Mouse (Mus musculus): ENCODE data around the gene Rhbdl2. TPM values are rescaled to one million over a fixed set of nuclear protein-coding genes. Genes with fewer than 3 reads are reported as not detected.

Rhbdl2 gene
- total RNA-seq (2022): 1 to 10 TPM in 2 of 4 experiments, under 1 TPM in 2; 0.38 to 2.4 (median 1.2) TPM

DNA sequence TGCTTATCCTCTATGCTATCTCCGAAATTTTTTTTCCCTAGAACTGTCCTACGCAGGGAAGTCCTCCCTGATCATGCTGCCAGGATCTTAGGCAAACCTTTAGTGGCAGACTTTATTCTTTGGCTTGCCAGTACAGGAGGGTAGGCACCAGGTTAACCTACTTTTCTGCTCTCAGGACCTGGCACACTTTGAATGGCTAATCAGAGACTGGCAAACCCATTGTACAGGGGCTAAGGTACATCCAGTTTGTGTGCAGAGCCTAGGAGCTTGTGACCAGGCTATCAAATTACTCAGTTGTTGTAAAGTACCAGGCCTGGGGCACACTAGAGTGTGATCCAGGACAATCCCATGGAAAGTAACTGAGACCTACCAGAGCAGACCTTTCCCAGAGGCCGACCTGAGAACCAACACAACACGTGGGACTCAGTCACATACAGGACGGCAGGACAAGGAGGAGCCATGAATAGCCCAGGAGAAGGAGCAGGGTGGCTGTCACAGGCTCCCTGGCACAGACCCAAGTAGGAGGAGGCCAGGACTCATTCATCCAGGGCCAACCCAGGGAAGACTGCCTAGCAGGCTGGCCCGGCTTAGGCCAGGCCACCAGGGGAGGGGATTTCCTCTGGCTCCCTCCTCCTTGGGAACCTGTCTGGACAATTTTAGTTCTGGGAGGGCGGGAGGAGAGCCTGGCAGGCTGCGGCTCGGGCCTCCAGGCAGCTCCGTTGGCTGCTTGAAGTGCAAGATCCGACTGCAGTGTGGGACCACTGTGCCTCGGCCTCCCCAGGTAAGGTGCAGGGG is at the start of gene Rhbdl2:
Rhbdl2 (plus strand) TSS at position 684 of the 795 bp plus-strand sequence.
- DNase-seq: peak; percentile 70

DNA sequence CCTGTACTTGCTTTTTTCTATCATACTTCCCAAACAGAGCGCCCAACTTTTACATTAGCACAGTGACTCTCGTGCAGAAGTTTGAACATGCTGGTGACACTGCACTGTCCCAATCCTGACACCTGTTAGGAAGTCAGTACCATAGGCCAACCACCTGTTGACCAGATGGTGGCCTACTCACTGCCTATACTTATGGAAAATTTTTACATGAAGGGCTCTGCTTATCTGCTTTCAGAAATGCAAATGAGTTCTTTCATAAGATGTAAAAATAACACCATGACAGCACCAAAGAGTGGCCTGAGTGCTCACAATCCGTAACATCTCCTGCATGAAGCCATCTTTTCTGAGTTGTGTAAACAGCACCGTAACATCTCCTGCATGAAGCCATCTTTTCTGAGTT is 49.0 kb upstream of the Rhbdl2 start:
- no peak for DNase-seq

DNA sequence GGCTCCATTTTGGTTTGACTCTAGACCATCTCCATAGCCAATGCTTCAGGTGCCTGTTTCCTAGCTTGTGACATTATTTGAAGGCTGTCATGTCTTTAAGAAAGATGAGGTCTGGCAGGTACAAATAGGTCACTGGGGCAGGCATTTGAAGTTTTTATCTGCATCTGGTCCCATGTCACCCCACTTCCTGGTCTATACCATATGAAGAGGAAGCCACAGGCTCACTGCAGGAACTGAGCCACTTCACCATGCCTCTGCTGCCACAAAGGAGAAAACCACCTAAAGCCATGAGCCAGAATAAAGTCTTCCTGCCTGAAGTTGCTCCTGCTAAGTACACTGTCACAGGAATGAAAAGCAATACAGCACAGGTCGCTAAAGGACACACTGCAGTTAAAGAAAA is 44.8 kb upstream of the Rhbdl2 start:
- no peak for DNase-seq

- DNase-seq: peak; percentile 28
Measured at GRCm38 (mm10) chr4:123745221-123745775, 42.4 kb upstream of the Rhbdl2 start.

DNA sequence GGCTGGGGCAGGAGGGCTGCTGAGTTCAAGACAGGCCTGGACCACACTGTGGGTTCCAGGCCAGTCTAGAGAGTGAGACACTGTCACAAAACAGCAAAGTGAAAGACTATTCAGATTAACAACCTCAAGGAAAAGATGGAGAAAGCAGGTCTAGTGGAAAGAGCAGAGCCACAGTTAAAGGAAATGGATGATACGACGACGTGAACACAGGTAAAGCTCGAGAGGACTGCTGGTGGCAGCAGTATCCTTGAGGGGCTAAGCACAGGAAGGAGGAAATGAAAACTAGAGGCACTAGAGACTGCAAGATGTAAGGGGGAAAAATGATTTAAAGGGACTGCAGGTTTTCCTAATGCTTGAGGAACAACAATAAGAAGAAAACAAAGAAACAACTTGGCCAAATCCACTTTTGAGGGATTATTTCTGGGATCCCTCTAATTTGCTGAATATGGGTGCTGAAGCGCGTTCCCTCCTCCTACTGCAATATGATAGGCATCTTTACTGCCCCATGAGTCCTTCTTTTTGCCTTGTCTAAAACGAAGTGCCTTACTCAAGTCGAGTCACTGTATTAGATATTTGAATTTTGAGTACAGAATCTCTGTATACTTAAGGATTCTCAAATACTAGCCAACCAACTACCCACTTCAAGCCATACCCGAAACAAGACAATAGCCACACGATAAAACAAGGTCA is 38.8 kb upstream of the Rhbdl2 start:
- no peak for DNase-seq

- peak; percentile 33 for DNase-seq
Measured at GRCm38 (mm10) chr4:123749484-123750130, 38.1 kb upstream of the Rhbdl2 start.

DNA sequence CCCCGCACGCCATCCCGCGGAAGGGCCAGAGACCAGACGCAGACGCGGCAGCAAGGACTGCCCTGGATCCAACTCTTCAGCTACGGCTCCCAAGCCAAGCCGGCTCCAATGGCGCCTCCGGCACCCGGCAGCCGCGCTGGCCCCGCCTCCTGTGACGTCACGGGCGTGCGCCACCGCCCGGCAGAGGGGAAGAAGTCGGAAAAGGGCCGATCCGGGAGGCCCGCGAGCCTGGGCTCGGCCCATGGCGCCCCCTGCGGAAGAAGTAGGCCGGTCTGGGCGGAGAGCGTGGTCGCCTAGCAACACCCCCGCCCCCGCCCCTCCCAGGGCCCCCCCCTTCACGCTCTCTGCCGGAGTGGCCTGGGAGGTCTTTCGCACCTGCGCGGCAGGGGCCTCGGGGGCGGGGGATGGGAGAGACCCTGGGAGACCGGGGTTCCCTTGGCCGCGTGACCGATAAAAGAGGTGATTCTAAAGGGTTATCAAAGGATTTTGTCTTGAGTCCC is 37.5 kb upstream of the Rhbdl2 start, which contains the start of gene Akirin1:
Akirin1 (minus strand) TSS at position 194 of the 500 bp plus-strand sequence.
- DNase-seq: peak; percentile 95

DNA sequence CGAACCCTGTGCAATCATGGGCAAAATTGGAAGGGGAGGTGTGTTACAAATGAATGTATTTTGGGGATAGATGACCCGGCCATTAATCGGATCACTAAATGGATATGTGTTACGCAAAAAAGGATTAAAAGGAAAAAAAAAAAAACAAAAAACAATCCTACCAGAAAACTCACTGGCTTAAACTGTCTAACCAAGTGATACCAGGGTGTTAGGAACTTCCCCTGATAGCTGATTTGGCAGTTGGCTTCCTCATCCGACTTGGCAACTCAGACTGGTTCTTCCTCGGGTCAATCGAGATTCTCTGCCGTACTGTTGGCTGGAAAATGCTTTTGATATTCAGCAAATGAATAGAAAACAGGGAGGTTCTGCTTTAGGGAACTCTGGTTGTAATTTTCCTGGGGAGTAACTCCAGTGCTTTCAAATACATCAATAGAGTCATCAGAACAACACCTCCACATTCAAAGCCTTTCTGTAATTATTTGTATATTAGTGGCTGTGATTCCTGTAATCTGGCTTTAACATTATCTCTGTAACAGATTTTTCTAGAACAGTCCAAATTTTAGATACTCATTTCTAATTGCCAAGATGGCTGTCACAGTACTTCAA is 36.9 kb upstream of the Rhbdl2 start:
- DNase-seq: no peak

GRCm38 (mm10) chr4:123758306-123758705 is 29.4 kb upstream of the Rhbdl2 start:
- no peak for DNase-seq

DNA sequence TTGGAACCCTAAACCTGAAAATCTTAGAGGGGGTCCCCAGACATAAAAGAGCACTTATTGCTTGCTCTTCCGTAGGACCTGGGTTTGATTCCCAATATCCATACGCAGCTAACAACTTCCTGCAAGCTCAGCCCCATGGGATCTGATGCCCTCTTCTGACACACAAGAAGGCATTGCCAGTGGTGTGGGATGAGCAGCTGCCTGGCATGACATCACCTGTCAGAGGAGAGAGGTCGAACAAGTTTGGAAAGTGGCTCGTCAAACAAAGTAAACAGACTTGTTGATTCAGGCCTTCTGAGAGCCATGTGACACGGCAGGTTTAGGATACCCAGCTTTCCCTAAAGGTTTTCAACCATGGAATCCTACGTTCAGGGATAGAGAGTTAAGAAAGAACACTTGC is 22.6 kb upstream of the Rhbdl2 start:
- DNase-seq: no peak

- DNase-seq: no peak
Measured at GRCm38 (mm10) chr4:123767807-123768206, 19.9 kb upstream of the Rhbdl2 start.

- DNase-seq: no peak
Measured at GRCm38 (mm10) chr4:123768234-123768633, 19.4 kb upstream of the Rhbdl2 start.

- no peak for DNase-seq
Measured at GRCm38 (mm10) chr4:123792666-123793065, 5.0 kb downstream of the Rhbdl2 start.

DNA sequence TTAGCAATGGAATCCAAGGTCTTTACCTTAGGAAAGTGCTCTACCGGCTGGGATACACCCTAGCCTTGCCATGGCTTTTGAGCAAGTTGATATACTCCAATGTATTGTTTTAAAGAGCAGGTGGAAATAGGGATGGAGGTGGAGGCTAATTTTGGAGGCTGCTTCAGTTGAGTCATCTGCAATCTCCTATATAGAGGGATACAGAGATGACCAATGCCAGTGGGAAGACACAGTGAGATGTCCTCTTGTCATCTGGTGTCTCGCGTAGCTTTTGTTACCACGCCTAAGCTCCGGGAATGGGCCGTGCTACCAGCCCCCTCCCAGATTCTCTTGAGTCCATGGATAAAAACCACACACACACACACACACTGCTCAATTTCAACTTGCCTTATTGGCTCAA is 5.5 kb downstream of the Rhbdl2 start:
- DNase-seq: no peak

DNA sequence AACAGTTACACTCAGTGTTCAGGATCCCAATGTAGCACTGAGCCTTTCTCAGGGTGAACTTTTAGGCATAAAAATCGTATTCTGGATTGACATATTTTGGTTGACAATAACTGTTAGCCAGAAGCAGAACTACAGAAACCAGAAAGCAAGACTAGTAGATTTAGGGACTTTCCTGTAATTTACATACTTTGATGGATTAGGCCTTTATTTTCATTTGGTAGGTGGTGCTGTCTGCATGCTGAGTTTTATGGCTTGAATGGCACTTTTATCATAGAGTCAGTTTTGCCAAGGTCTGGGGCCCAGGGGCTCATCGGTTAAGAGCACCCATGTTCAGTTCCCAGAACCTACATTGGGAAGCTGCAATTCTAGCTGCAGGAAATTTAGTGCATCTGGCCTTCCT is 7.4 kb downstream of the Rhbdl2 start:
- no peak for DNase-seq

DNA sequence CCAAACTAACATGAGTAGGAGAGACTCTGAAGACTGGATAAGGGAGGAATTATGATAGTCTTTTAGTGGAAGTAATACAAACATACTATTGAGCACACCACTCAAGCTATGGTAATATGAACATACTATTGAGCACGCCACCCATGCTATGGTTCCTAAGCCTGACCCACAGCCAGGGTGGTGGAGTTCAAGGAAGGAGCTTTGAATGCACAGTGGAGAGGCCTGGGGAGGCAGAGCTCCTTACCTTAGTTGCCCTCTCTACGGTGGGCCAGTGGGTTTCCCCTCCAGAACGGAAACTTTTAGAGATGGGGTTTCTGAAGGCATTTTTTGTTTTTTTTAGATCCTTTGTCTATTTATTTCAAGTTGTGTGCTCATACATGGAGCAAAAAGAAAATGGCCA is 9.7 kb downstream of the Rhbdl2 start:
- DNase-seq: no peak

- DNase-seq: no peak
Measured at GRCm38 (mm10) chr4:123797856-123798255, 10.2 kb downstream of the Rhbdl2 start.

GRCm38 (mm10) chr4:123803642-123804041 is 16.0 kb downstream of the Rhbdl2 start:
- DNase-seq: peak; percentile 35

DNA sequence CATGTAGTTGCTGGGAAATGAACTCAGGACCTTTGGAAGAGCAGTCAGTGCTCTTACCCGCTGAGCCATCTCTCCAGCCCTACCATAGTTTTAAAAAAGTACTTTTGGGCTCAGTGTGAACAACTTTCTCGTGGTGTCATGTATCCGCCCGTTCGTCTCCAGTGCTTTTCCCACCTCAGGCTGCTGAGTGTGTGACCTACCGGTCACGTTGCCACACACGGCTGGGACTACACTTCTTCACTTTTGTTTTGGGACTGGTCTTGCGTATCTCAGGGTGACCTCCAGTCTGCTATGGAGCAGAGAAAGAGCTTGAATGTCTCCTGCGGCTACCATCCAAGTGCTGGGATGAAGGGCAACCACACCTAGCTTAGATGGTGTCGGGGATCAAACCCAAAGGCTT is 20.6 kb downstream of the Rhbdl2 start:
- no peak for DNase-seq

DNA sequence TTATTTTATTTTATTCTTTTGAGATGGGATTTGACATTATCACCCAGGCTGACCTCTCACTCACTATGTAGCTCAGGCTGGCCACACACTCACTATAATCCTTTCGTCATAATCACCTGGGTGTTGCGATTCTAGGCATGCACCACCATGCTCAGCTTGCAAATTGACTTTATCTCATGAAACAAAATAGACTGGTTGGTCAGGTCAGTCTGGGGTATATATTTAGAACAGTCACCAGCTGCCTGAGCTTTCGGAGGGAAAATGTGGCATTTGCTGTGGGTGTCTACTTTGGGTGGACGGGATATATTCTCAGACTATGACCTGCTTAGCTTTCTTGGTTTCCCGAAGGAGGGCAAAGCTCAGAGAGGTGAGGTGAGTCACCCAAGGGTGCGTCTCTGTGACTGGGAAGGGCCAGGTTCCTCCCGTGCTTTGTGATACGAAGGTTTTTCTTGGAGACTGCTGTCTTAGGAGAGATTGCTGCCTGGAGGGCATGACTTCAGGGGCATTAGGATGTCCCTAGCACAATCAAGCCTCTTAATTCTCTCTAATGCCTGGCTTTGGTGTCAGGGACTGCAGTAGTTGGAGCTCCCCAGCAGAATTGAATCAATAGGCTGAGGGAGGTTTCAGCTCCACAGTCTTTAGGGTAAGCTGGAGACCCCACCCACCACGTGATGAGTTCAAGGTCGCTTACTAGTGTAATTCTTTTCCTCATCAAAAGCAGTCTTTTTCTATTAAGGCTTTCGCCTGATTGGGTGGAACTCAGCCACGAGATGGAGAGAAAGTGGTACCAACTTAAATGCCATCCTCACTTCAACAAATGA is 23.0 kb downstream of the Rhbdl2 start:
- DNase-seq: no peak

- no peak for DNase-seq
Measured at GRCm38 (mm10) chr4:123812525-123812924, 24.9 kb downstream of the Rhbdl2 start.
